Mouse (Mus musculus) stomach, postnatal 0 days (tissue): ENCODE results near the gene 5730596B20Rik. TPM values are rescaled to one million over a fixed set of nuclear protein-coding genes. Genes with fewer than 3 reads are reported as not detected.

Experiments used
- ATAC-seq: fragments of 200-750 bp; cut with Nextera tagmentation; 2 replicates; pipeline ENCODE4 v1.8.0; 2017; ENCODE audit not compliant: low FRiP score, low TSS enrichment
- DNase-seq: peaks from one replicate; pipeline ENCODE4 v3.0.0-alpha.2; 2016; ENCODE audit warnings: low spot score
- H3K27ac ChIP-seq: fragments of 300-500 bp; sonication (generic); replicated peaks from 2 replicates; pipeline ENCODE4 v1.5.1; 2014; ENCODE audit warnings: mild to moderate bottlenecking, control low read depth
- H3K27me3 ChIP-seq: fragments of 300-500 bp; sonication (generic); 2 replicates; pipeline ENCODE4 v1.6.1; 2014; ENCODE audit warnings: low read length; ENCODE audit not compliant: control insufficient read depth, insufficient read depth
- H3K36me3 ChIP-seq: fragments of 300-500 bp; sonication (generic); 2 replicates; pipeline ENCODE4 v1.6.1; 2014; ENCODE audit warnings: low read length, mixed read lengths; ENCODE audit not compliant: control insufficient read depth, insufficient read depth
- H3K4me1 ChIP-seq: fragments of 300-500 bp; sonication (generic); replicated peaks from 2 replicates; pipeline ENCODE4 v1.6.1; 2014; ENCODE audit warnings: antibody characterized with exemption; ENCODE audit not compliant: control insufficient read depth, insufficient read depth
- H3K4me2 ChIP-seq: fragments of 300-500 bp; sonication (generic); replicated peaks from 2 replicates; pipeline ENCODE4 v1.6.1; 2014; ENCODE audit warnings: low read depth, mild to moderate bottlenecking, control low read depth, moderate library complexity
- H3K4me3 ChIP-seq: fragments of 300-500 bp; sonication (generic); 2 replicates; pipeline ENCODE4 v1.5.1; 2014; ENCODE audit warnings: low read depth, low read length, control low read depth
- H3K9ac ChIP-seq: fragments of 300-500 bp; sonication (generic); 2 replicates; pipeline ENCODE4 v1.6.1; 2014; ENCODE audit warnings: mild to moderate bottlenecking, low read length, control low read depth, mixed read lengths
- H3K9me3 ChIP-seq: fragments of 300-500 bp; sonication (generic); 2 replicates; pipeline ENCODE4 v1.6.1; 2016; ENCODE audit warnings: low read length; ENCODE audit not compliant: control insufficient read depth
- CTCF ChIP-seq: IDR thresholded peaks from 2 replicates; pipeline ENCODE4 v1.5.1; 2016; ENCODE audit warnings: antibody characterized with exemption, low read depth, mild to moderate bottlenecking, moderate library complexity
- EP300 ChIP-seq: optimal IDR thresholded peaks from 2 replicates; pipeline ENCODE3; 2016; ENCODE audit warnings: antibody characterized with exemption
- WGBS: fragments of 180-500 bp; shearing (Covaris S2); extraction: QIAGEN DNeasy Blood & Tissue Kit; methylation state at CpG from one replicate; pipeline ENCODE4 v1.1.7; 2014; 5-methylcytosine and 5-hydroxymethylcytosine counted together
- polyA plus RNA-seq: library from polyadenylated mRNA; unstranded; fragments of >200 nt; fragmentation: Nextera tagmentation; extraction: Ambion mirVana; gene quantifications from 2 replicates; pipeline ENCODE4 v1.2.1, GENCODE M21; 2015

Gene 5730596B20Rik
- polyA plus RNA-seq, 1 experiment from 2014 or later, result 0.90 TPM

DNA sequence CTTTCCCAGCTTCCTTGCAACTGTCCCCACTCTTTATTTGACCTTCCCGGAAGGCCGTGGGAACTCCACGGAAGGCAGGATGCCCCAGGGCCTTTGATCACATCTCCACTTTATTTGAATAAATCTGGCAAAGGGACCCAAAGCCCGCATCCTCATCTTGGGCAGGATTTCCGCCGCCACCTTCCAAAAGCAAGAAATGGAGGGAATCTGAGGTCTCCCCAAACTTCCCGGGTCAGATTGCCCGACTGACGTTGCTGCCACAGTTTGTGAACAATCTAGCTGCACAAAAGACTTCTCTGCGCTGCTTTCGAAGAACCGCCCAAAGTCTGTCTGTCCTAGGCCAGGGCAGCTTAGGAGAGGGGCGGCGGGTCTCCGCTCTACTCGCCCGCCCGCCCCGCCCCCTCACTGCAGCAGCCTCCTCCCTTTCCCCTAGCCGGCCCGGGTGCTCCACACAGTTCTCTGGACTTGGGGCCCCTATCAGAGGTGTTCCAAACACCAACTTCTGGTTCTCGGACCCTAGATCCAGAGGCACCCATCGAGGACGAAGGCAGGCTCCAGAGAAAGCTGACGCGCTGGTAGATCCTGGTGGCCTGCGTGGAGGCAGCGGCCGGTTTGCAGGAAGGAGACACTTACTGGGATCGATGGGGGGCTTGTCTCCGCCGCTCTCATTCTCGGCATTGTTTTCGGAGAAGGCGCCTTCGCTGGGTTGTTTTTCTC lies 47.8 kb downstream of the 5730596B20Rik start:
- Histone ChIP-seq H3K9me3 (no peaks in the 10 kb centered on the region), H3K36me3 (no peaks in the 10 kb centered on the region), H3K4me2 (no peak overlapping the region), H3K4me3 (0 out of 2 replicates have a peak overlapping the region, but pooled peaks have one; percentile 6), H3K4me1 (no peaks in the 10 kb centered on the region), H3K9ac (no peak overlapping the region), H3K27me3 (peaks cover 46% of the 10 kb centered on the region; the same call in 1 of the 2 replicates), H3K27ac (no peak overlapping the region)
- TF ChIP-seq EP300 (no peak), CTCF (no peak)
- ATAC-seq (no peak), DNase-seq (no peak)
- 5% methylated on average over 36 of the region's 36 CpGs for WGBS

DNA sequence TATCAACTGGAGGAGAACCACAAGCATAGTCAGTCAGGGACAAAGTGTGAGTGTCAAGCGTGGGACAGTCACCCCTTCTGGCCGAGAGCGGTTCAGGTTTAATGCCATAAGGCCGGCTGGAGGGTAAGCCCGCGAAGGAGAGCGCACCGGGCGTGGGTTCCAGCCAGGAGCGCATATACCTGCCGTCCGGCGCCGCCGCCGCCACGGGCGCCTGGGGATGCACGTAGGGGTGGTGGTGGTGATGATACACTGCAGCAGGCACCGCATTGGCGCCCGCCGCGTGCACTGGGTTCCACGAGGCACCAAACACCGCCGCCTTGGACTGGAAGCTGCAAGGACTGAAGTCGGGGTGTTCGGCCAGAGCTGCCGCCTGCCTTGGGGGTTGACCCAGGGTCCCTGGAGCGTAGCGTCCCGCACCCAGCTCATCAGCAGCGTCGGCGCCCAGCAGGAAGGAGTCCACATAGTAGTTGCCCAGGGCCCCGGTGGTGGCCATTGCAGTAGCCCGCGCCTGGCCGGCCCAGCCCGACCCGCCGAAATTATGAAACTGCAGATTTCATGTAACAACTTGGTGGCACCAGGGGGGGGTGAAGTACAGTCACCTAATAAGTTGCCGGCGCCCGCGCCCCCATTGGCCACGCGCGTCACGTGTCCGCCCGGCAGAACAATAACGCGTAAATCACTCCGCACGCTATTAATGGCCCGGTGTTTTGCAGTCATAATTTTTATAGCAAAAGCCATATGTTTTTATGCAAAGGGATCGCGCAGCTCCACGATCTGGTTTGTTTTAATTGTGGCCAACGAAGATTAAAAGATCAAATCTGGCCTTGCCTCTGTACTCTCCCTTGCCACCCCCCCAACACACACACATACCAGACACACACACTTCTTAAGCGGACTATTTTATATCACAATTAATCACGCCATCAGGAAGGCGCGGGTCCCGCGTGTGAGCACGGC lies 48.6 kb downstream of the 5730596B20Rik start:
- ATAC-seq, result no peak
- H3K27me3 ChIP-seq, result peaks cover 46% of the 10 kb centered on the region
- TF ChIP-seq EP300, result no peak
- no peak for TF ChIP-seq CTCF
- H3K9me3 ChIP-seq, result no peaks in the 10 kb centered on the region
- DNase-seq, result no peak
- H3K4me1 ChIP-seq, result no peaks in the 10 kb centered on the region
- no peak overlapping the region for H3K9ac ChIP-seq
- peak overlapping the region; percentile 25; the same call in 1 of the 2 replicates for H3K4me2 ChIP-seq
- no peak overlapping the region for H3K4me3 ChIP-seq
- H3K36me3 ChIP-seq, result no peaks in the 10 kb centered on the region
- WGBS, result 3% methylated on average over 67 of the region's 69 CpGs
- H3K27ac ChIP-seq, result no peak overlapping the region

- H3K27ac ChIP-seq, result no peak overlapping the region
- no peaks in the 10 kb centered on the region for H3K4me1 ChIP-seq
- H3K27me3 ChIP-seq, result peaks cover 44% of the 10 kb centered on the region
- no peak overlapping the region for H3K9ac ChIP-seq
- H3K9me3 ChIP-seq, result no peaks in the 10 kb centered on the region
- H3K36me3 ChIP-seq, result no peaks in the 10 kb centered on the region
- no peak for DNase-seq
- TF ChIP-seq CTCF, result no peak
- 8% methylated on average over 26 of the region's 26 CpGs for WGBS
- H3K4me2 ChIP-seq, result no peak overlapping the region
- no peak overlapping the region for H3K4me3 ChIP-seq
- no peak for ATAC-seq
Observed at GRCm38 (mm10) chr6:52226569-52227257, 49.4 kb downstream of the 5730596B20Rik start.

- peaks cover 37% of the 10 kb centered on the region for H3K27me3 ChIP-seq
- no peak overlapping the region for H3K4me3 ChIP-seq
- no peaks in the 10 kb centered on the region for H3K4me1 ChIP-seq
- H3K9me3 ChIP-seq, result no peaks in the 10 kb centered on the region
- DNase-seq (no peak), ATAC-seq (no peak)
- TF ChIP-seq EP300 (no peak), CTCF (no peak)
- H3K4me2 ChIP-seq, result no peak overlapping the region
- WGBS, result 7% methylated on average over 11 of the region's 11 CpGs
- H3K27ac ChIP-seq, result no peak overlapping the region
- H3K9ac ChIP-seq, result no peak overlapping the region
- no peaks in the 10 kb centered on the region for H3K36me3 ChIP-seq
Observed at GRCm38 (mm10) chr6:52227470-52228222, 50.3 kb downstream of the 5730596B20Rik start.
